Mouse (Mus musculus): ENCODE results near the gene Dhx29.

- TF ChIP-seq FLI1 (IDR thresholded peaks at IDR 0.05; ENCODE audit: low read length) (no peak), GATA1 (IDR thresholded peaks at IDR 0.05; ENCODE audit: borderline replicate concordance, low read length) (no peak)
Measured at GRCm38 (mm10) chr13:112990346-112990745, 63.1 kb downstream of the Dhx29 start.
